Mouse (Mus musculus) T-helper 1 cell (primary cell): Measurements from ENCODE around the gene Sema5a.

Experiments
- in situ Hi-C: fragments of 300-600 bp; cut with MboI, MseI; formaldehyde crosslinking; loops from one replicate; pipeline ENCODE4 v1.15.1; 2025; ENCODE audit warnings: high pct_unique_total_duplicates

Sema5a gene

GRCm38 (mm10) chr15:32247281-32247680, 2.7 kb downstream of the Sema5a start:
- in situ Hi-C loops = no loop called here

GRCm38 (mm10) chr15:32254806-32255205, 10.2 kb downstream of the Sema5a start:
- in situ Hi-C loops = no loop called here

GRCm38 (mm10) chr15:32257340-32257739, 12.7 kb downstream of the Sema5a start:
- in situ Hi-C loops = no loop called here

- in situ Hi-C loops = no loop called here
Observed at GRCm38 (mm10) chr15:32257886-32258319, 13.3 kb downstream of the Sema5a start.

- in situ Hi-C loops = no loop called here
Observed at GRCm38 (mm10) chr15:32259362-32260096, 14.9 kb downstream of the Sema5a start.

GRCm38 (mm10) chr15:32260942-32261341, 16.3 kb downstream of the Sema5a start:
- in situ Hi-C loops = no loop called here

- in situ Hi-C loops = no loop called here
Observed at GRCm38 (mm10) chr15:32263651-32264050, 19.0 kb downstream of the Sema5a start.

GRCm38 (mm10) chr15:32264822-32265377, 20.3 kb downstream of the Sema5a start:
- in situ Hi-C loops = no loop called here

GRCm38 (mm10) chr15:32265378-32265934, 20.8 kb downstream of the Sema5a start:
- in situ Hi-C loops = no loop called here

- in situ Hi-C loops = no loop called here
Observed at GRCm38 (mm10) chr15:32266122-32266820, 21.7 kb downstream of the Sema5a start.

- in situ Hi-C loops = no loop called here
Observed at GRCm38 (mm10) chr15:32270106-32270505, 25.5 kb downstream of the Sema5a start.

GRCm38 (mm10) chr15:32273925-32274324, 29.3 kb downstream of the Sema5a start:
- in situ Hi-C loops = no loop called here

- in situ Hi-C loops = no loop called here
Observed at GRCm38 (mm10) chr15:32275020-32275419, 30.4 kb downstream of the Sema5a start.

GRCm38 (mm10) chr15:32278600-32278999, 34.0 kb downstream of the Sema5a start:
- in situ Hi-C loops = no loop called here

- in situ Hi-C loops = loop anchor here (10.0 kb wide), 1 partner anchor 557 kb away; no protein-coding TSS in a partner anchor
Observed at GRCm38 (mm10) chr15:32281374-32281773, 36.8 kb downstream of the Sema5a start.

- in situ Hi-C loops = loop anchor here (10.0 kb wide), 1 partner anchor 560 kb away; no protein-coding TSS in a partner anchor
Observed at GRCm38 (mm10) chr15:32284688-32285087, 40.1 kb downstream of the Sema5a start.

- in situ Hi-C loops = loop anchor here (10.0 kb wide), 1 partner anchor 561 kb away; no protein-coding TSS in a partner anchor
Observed at GRCm38 (mm10) chr15:32286296-32286695, 41.7 kb downstream of the Sema5a start.

- in situ Hi-C loops = loop anchor here (10.0 kb wide), 1 partner anchor 564 kb away; no protein-coding TSS in a partner anchor
Observed at GRCm38 (mm10) chr15:32288480-32288879, 43.9 kb downstream of the Sema5a start.

- in situ Hi-C loops = no loop called here
Observed at GRCm38 (mm10) chr15:32291000-32291399, 46.4 kb downstream of the Sema5a start.

GRCm38 (mm10) chr15:32296523-32296922, 51.9 kb downstream of the Sema5a start:
- in situ Hi-C loops = no loop called here

- in situ Hi-C loops = no loop called here
Observed at GRCm38 (mm10) chr15:32297266-32297665, 52.7 kb downstream of the Sema5a start.

- in situ Hi-C loops = no loop called here
Observed at GRCm38 (mm10) chr15:32298525-32298924, 53.9 kb downstream of the Sema5a start.
